Mouse (Mus musculus) monocyte, adult 5-6 weeks (primary cell): ENCODE measurements around the gene Hist4h4. TPM values are rescaled to one million over a fixed set of nuclear protein-coding genes. Genes with fewer than 3 reads are reported as not detected.
A peak's percentile ranks its signal among the peaks of the same experiment; 100 is the strongest.

Experiments
- ATAC-seq: fragments of 153-309, 156-312 bp; replicated peaks from 2 replicates; pipeline ENCODE4 v1.8.0; 2017; ENCODE audit warnings: mild to moderate bottlenecking; ENCODE audit not compliant: low TSS enrichment, insufficient number of reproducible peaks, severe bottlenecking, poor library complexity, low FRiP score
- total RNA-seq: library from RNA; stranded (forward); fragments of 200-1000, 200-491, 200-594 nt; gene quantifications from 3 replicates; pipeline ENCODE4 v1.2.3, GENCODE M21; 2017

Gene Hist4h4
- 2.3 to 11.2 TPM (median 4.9 TPM) in 3 replicates for total RNA-seq

- ATAC-seq, result peak; percentile 50
These were observed at the start of gene Hist4h4 for GRCm38 (mm10) chr6:136803739-136804633. TSS of gene Hist4h4 (minus strand) at chr6:136804415.

- ATAC-seq, result no peak
These were observed 48.5 kb upstream of the Hist4h4 start for GRCm38 (mm10) chr6:136852762-136853161.

GRCm38 (mm10) chr6:136852348-136852747 is 48.1 kb upstream of the Hist4h4 start:
- no peak for ATAC-seq

GRCm38 (mm10) chr6:136850267-136850666 is 46.1 kb upstream of the Hist4h4 start:
- ATAC-seq, result no peak

- ATAC-seq, result no peak
These were observed 44.8 kb upstream of the Hist4h4 start for GRCm38 (mm10) chr6:136848971-136849370.

GRCm38 (mm10) chr6:136848399-136848798 is 44.2 kb upstream of the Hist4h4 start:
- ATAC-seq, result no peak

GRCm38 (mm10) chr6:136847790-136848189 is 43.6 kb upstream of the Hist4h4 start:
- peak; percentile 75 for ATAC-seq

GRCm38 (mm10) chr6:136847267-136847666 is 43.1 kb upstream of the Hist4h4 start:
- ATAC-seq, result no peak

GRCm38 (mm10) chr6:136845706-136846480 is 41.7 kb upstream of the Hist4h4 start:
- ATAC-seq, result no peak

GRCm38 (mm10) chr6:136844903-136845302 is 40.7 kb upstream of the Hist4h4 start:
- no peak for ATAC-seq

GRCm38 (mm10) chr6:136837323-136837722 is 33.1 kb upstream of the Hist4h4 start:
- no peak for ATAC-seq

- ATAC-seq, result no peak
These were observed 31.1 kb upstream of the Hist4h4 start, which contains the start of gene Smco3 for GRCm38 (mm10) chr6:136835352-136835751. TSS of gene Smco3 (minus strand) at chr6:136835452.

GRCm38 (mm10) chr6:136831712-136832111 is 27.5 kb upstream of the Hist4h4 start:
- peak; percentile 49; the same call in 1 of the 2 replicates for ATAC-seq

- no peak for ATAC-seq
These were observed 24.5 kb upstream of the Hist4h4 start for GRCm38 (mm10) chr6:136828681-136829080.

GRCm38 (mm10) chr6:136827881-136828561 is 23.8 kb upstream of the Hist4h4 start, which contains the start of gene Wbp11:
TSS of gene Wbp11 (minus strand) at chr6:136828233.
- peak; percentile 97 for ATAC-seq

- ATAC-seq, result no peak
These were observed 23.3 kb upstream of the Hist4h4 start, which contains the start of gene BC049715 for GRCm38 (mm10) chr6:136827516-136827880. TSS of gene BC049715 (plus strand) at chr6:136827626.

- no peak for ATAC-seq
These were observed 22.9 kb upstream of the Hist4h4 start for GRCm38 (mm10) chr6:136827116-136827515.

GRCm38 (mm10) chr6:136824987-136825386 is 20.8 kb upstream of the Hist4h4 start:
- ATAC-seq, result no peak

GRCm38 (mm10) chr6:136821086-136821485 is 16.9 kb upstream of the Hist4h4 start:
- peak; percentile 15; the same call in 1 of the 2 replicates for ATAC-seq
